Mouse (Mus musculus): ENCODE data around the gene Fry. TPM values are rescaled to one million over a fixed set of nuclear protein-coding genes. Genes with fewer than 3 reads are reported as not detected.

Gene Fry
- polyA plus RNA-seq, 2 experiments from 2014 or later = 12.7 to 17.8 TPM

GRCm38 (mm10) chr5:150223546-150224239, 105.2 kb downstream of the Fry start:
- ATAC-seq = peak; percentile 97

DNA sequence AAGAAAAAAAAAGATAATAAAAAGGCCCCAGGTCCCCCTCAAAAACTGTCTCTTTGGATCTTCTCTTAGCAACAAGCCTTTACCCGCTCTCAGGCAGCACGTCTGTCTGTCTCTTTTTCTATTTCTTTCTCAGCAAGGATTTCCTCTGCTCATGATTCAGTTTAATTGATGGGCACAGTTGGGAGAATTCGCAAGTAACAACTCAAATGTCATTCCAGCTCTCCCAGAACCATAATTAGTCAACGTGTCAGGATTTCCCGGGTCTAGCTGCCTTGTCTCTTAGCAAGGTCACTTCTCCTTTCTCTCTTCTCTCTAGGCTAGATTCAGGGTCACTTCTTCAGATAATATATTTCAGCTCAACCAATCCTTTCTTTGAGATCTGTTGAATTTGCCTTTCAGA, 110.6 kb downstream of the Fry start:
- no peak for ATAC-seq

- no peak for ATAC-seq
Measured at GRCm38 (mm10) chr5:150229776-150230175, 111.3 kb downstream of the Fry start.

- peak; percentile 74 for ATAC-seq
Measured at GRCm38 (mm10) chr5:150232159-150233150, 114.0 kb downstream of the Fry start.

DNA sequence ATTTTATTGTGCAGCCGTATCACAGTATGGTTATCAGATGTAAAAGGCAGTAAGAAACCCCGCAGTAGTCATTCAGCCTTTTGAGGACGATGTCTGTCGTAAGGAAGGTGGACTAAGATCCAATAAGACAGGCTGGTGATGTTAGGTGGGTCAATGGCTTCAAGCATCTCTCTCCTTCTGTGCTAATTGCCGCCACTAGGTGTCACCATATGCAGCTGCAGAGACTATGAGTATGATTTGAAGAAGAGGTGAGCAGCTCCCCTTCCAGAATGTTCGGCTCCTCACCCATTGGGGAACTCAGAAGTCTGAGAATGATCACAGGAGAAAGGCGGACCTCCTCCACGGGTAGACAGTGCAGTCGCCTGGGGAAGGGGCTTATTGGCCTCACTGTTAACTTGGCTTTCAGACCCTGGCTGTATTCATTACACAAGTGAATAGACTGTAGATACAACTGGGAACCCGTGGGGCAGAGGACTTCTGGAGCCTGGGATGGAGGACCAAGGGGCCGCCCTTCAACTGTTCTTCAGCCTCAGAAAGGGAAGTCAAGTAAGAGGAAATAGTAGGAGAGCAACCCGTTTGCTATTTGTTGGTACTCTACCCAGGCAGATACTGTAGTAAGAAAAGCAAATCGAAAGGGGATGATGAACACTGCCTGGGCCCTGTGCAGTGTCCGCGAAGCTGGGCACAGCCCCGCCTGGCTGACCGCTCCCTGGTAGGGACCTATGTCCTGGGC, 114.9 kb downstream of the Fry start:
- peak; percentile 85 for ATAC-seq

- no peak for ATAC-seq
Measured at GRCm38 (mm10) chr5:150235931-150236330, 117.5 kb downstream of the Fry start.

- no peak for ATAC-seq
Measured at GRCm38 (mm10) chr5:150236597-150236996, 118.2 kb downstream of the Fry start.

DNA sequence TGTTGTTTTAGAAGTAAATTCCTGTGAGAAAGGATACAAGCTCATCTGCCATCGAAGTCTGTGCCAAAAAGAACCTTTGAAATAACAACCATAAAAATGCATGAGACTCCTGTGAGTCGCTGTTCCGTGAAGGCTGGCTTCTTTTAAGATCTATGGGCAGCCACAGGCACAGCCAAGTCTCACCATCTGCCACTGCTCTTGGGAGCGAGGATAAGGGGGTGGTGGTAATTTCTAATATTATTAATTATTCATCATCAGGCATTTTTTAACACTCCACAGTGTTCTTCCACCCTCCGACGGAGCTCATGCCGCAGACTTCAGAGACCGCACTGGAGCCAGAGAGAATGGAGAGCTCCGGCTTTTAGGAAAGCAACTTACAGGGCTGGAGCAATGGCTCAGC, 123.2 kb downstream of the Fry start:
- no peak for ATAC-seq

GRCm38 (mm10) chr5:150246737-150247136, 128.3 kb downstream of the Fry start:
- no peak for ATAC-seq

- no peak for ATAC-seq
Measured at GRCm38 (mm10) chr5:150257764-150258163, 139.3 kb downstream of the Fry start.

- peak; percentile 74 for ATAC-seq
Measured at GRCm38 (mm10) chr5:150259191-150260053, 141.0 kb downstream of the Fry start.

DNA sequence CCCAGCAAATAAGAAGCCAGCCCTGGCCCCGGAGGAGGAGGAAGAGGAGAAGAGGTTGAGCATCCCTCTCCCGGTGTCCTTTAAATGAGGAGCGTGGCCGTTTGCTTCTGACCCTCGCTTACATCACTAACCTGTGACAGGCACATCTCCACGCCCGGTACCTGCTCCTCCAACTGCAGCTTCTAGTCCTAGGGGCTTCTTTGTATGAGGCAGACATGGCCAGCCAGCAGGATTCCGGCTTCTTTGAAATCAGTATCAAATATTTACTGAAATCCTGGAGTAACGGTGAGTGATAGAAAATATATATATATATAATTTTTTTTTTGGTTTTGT, 141.6 kb downstream of the Fry start:
- ATAC-seq = no peak

GRCm38 (mm10) chr5:150261361-150261760, 142.9 kb downstream of the Fry start:
- ATAC-seq = no peak

DNA sequence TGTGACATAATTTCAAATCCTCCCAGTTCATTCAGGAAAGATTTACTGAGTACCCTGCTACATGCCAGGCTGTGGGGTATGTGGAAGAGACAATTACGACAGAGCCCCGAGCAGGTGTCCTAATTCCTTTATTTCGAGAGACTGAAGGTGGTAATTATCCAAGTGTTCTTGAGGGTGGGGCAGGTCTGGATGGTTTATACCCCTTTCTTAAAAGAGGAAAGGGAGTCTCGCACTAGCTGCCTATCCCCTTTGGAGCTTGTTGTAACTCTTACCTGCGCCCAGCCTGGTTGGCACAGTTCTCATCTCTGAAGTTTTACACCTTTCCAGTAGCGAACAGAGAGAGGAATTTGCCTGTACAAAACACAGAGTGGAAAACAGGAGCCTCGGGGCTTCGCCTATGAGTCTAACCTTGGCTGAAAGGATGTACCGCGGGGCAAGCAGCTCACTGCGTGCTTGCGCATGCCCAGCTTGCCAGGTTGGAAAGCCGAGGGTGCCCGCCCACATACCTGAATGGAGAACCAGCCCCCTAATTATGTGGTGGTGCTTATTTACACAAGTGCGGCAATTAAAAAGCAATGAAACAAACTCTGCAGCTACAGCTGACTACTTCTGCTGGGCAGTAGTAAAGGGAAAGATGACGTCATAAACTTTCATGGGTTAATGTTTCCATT, 143.7 kb downstream of the Fry start:
- ATAC-seq = no peak

- peak; percentile 51 for ATAC-seq
Measured at GRCm38 (mm10) chr5:150262717-150263103, 144.3 kb downstream of the Fry start.

GRCm38 (mm10) chr5:150263162-150263561, 144.7 kb downstream of the Fry start:
- ATAC-seq = no peak

DNA sequence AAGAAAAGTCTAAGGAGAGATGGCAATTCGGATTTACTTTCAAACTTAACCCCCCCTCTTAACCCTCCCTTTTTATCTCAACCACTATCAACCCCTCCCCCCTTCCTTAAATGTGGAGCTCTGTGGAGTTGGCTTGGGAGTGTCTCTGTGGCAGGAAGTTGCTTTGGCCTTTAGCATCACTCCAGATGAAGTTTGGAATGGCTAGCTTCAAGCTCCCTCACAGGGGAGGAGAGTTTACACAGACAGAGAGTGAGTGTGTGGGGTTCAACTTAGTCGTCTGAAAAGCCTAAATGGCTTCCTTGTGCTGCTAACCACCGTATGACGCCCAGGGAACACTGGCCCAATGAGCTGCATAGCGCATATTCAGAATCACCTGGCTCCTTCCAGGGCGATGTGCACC, 145.2 kb downstream of the Fry start:
- ATAC-seq = no peak

DNA sequence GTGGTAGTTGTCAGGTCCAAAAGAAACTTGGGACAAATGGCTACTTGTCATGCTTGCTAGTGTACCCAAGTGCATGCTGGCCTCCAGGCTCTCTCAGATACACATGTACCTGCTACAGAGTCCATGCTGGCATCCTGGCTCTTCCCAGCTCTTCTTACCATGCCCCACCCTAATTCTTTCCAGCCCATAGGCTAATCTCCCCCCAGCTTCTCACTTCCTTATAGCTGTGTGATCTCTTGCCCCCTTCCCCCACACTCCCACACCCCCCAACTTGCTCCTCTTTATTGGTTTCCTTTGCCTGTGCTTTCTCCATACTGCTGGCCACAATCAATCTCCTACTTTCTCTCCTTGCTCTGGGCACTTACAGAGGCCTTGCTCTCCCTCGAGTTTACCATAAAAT, 146.6 kb downstream of the Fry start:
- no peak for ATAC-seq

GRCm38 (mm10) chr5:150265953-150266352, 147.5 kb downstream of the Fry start:
- no peak for ATAC-seq

DNA sequence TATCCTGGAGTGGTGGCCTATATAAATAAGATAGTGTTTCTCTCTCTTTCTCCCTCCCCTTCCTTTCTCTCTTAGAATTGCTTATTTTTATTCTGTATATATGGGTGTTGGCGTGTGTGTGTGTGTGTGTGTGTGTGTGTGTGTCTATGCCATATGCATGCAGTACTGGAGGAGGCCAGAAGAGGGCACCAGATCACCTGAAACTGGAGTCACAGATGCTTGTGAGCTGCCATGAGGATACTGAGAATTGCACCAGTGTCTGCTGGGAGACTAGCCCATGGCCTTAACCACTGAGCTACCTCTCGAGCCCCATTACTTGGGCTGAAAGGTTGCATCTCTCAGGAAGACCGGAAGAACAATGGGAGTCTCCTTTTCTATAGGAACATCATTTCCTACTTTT, 149.8 kb downstream of the Fry start:
- no peak for ATAC-seq

- ATAC-seq = no peak
Measured at GRCm38 (mm10) chr5:150270468-150270867, 152.0 kb downstream of the Fry start.

DNA sequence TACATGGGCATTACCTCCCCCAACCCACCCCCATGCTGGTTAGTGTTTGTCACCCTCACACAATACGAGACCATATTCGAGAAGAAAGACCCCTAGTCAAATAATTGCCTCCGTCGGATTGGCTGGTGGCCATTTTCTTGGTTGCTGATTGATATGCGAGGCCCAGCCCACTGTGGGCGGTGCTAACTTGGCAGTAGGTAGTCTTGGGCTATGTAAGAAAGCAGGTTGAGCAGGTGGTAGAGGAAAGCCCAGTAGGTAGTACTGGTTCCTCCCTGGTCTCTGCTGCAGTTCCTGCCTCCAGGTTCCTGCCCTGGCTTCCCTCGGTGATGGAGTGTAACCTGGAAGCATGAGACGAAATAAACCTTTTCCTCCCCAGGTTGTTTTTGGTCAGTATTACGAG, 153.7 kb downstream of the Fry start:
- ATAC-seq = no peak
